Mouse (Mus musculus): Measurements from ENCODE around the gene Mpc2.

DNA sequence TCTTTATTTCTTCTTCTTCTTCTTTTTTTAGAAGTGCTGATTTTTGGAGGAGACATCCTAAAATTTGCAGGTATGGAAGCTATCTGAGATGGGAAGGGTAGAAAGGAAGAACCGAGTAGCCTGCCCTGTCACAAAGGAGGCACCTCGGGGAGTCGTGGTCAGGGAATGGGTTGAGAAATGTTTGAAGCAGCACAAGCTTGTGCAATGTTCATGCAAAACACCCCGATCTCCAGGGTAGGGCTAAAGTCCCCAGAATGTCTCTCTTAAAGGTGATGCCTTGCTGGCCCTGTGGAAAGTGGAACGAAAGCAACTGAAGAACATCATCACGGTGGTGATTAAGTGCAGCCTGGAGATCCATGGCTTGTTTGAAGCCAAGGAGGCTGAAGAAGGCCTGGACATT is 45.9 kb downstream of the Mpc2 start:
- TF ChIP-seq CTCF (IDR thresholded peaks at IDR 0.05; ENCODE audit: low read depth, low read length) (no peak), POLR2A (IDR thresholded peaks at IDR 0.05; ENCODE audit: borderline replicate concordance, low read depth, low read length) (no peak)

Data from bone marrow macrophage, adult 2 months (primary cell).